Mouse (Mus musculus) ES-Bruce4 (cell line): ENCODE measurements around the gene Dalrd3. TPM values are rescaled to one million over a fixed set of nuclear protein-coding genes. Genes with fewer than 3 reads are reported as not detected.

Source experiments
- H3K27ac ChIP-seq: 2 replicates; pipeline ENCODE4 v1.5.1; 2012; ENCODE audit warnings: low read length, inconsistent platforms; ENCODE audit not compliant: insufficient read depth
- H3K27me3 ChIP-seq: 2 replicates; pipeline ENCODE4 v1.6.1; 2012; ENCODE audit warnings: mild to moderate bottlenecking, low read length, inconsistent platforms; ENCODE audit not compliant: control insufficient read depth, poor library complexity, insufficient read depth, severe bottlenecking
- H3K36me3 ChIP-seq: 2 replicates; pipeline ENCODE4 v1.6.1; 2012; ENCODE audit warnings: inconsistent platforms, mild to moderate bottlenecking, low read length, moderate library complexity; ENCODE audit not compliant: control insufficient read depth, poor library complexity, insufficient read depth, severe bottlenecking
- H3K4me1 ChIP-seq: one replicate; pipeline ENCODE4 v1.8.1; 2011; ENCODE audit warnings: low read length; ENCODE audit not compliant: control insufficient read depth, insufficient read depth
- H3K4me3 ChIP-seq: 2 replicates; pipeline ENCODE4 v1.5.1; 2011; ENCODE audit warnings: low read depth, mild to moderate bottlenecking, low read length
- H3K9ac ChIP-seq: 2 replicates; pipeline ENCODE4 v1.6.1; 2012; ENCODE audit warnings: low read depth, mild to moderate bottlenecking, inconsistent platforms; ENCODE audit not compliant: poor library complexity, severe bottlenecking
- H3K9me3 ChIP-seq: replicated peaks from 2 replicates; pipeline ENCODE4 v1.6.1; 2012; ENCODE audit warnings: mild to moderate bottlenecking, low read length, inconsistent platforms; ENCODE audit not compliant: control insufficient read depth, poor library complexity, insufficient read depth, severe bottlenecking
- CTCF ChIP-seq: IDR thresholded peaks from one replicate; pipeline ENCODE4 v1.8.1; 2011; ENCODE audit warnings: low read depth, low read length
- EP300 ChIP-seq: IDR thresholded peaks from 2 replicates; pipeline ENCODE4 v1.6.1; 2011; ENCODE audit warnings: low read depth, low read length; ENCODE audit not compliant: insufficient read depth
- POLR2A ChIP-seq: IDR thresholded peaks from one replicate; pipeline ENCODE4 v1.8.1; 2011; ENCODE audit warnings: low read length; ENCODE audit not compliant: insufficient read depth
- polyA plus RNA-seq: library from polyadenylated mRNA; stranded (reverse); fragments of >200 nt; gene quantifications from 2 replicates; pipeline ENCODE4 v1.2.4, GENCODE M21; 2011; ENCODE audit warnings: low read depth; ENCODE audit not compliant: missing spikeins, insufficient read depth, insufficient read length

The Dalrd3 gene
- polyA plus RNA-seq, 1 experiment = 32.7 TPM

DNA sequence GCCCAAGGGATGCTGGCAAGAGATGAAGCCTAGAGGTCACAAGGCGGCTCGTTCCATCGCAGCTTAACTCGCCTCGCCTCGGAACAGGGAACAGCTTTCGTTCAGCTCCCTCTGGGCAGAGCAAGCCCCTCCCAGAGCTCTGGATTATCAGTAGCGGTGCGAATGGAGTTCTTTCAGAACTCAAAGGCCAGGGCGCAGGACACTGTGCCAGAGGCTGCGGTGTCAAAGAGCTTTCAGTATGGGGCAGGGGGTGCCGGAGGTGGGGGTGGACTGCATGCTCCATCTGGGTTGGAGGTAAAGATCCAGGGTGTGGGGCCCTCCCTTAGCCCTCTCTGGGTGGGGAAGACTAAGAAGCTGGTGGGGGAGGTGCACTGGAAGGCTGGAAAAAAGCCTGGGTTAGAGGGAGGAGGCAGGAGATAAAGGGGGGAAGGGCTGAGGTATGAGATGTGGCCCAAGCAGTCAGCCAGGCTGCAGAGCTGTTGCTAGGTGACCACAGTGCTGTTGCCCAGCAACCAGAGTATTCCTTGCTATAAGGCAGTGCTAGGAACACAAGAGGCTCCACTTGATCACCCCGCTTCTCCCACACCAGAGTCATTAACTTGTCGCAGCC is 18.0 kb downstream of the Dalrd3 start:
- Histone ChIP-seq H3K36me3 (no peaks in the 10 kb centered on the region), H3K27ac (peak overlapping the region; percentile 53), H3K9ac (no peak overlapping the region), H3K4me3 (0 out of 2 replicates have a peak overlapping the region, but pooled peaks have one; percentile 11), H3K4me1 (peaks cover 11% of the 10 kb centered on the region), H3K9me3 (no peaks in the 10 kb centered on the region), H3K27me3 (no peaks in the 10 kb centered on the region)
- no peak for TF ChIP-seq CTCF
- no peak for TF ChIP-seq POLR2A
- TF ChIP-seq EP300 = no peak

- Histone ChIP-seq H3K9me3 (no peaks in the 10 kb centered on the region), H3K36me3 (no peaks in the 10 kb centered on the region), H3K27ac (no peak overlapping the region), H3K27me3 (no peaks in the 10 kb centered on the region), H3K4me3 (no peak overlapping the region), H3K9ac (no peak overlapping the region), H3K4me1 (peaks cover 11% of the 10 kb centered on the region)
- TF ChIP-seq POLR2A = no peak
- TF ChIP-seq EP300 = no peak
- TF ChIP-seq CTCF = peak; percentile 21
These were observed 19.5 kb downstream of the Dalrd3 start for GRCm38 (mm10) chr9:108589229-108589628.

DNA sequence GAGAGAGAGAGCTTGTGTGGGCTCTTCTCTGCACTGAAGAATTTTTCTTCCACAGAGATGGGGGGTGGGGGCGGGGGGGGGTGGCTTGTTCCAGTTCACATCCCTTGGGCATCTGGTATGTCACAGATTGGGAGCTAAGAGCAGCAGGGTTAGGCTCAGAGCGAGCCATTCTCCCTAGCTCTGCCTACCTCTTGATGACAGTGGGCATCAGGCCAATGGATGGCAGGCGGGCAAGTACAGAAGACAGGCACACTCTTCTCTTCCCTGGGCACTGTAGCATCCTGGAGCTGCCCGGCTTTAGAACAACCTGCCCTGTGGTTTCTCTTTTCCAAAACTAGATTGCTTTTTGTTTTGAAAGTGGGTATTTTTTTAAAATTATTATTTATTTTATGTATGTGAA is 21.8 kb downstream of the Dalrd3 start:
- no peaks in the 10 kb centered on the region for H3K9me3 ChIP-seq
- no peaks in the 10 kb centered on the region for H3K27me3 ChIP-seq
- TF ChIP-seq EP300 (no peak), POLR2A (no peak), CTCF (no peak)
- H3K27ac ChIP-seq = no peak overlapping the region
- H3K4me3 ChIP-seq = no peak overlapping the region
- no peak overlapping the region for H3K9ac ChIP-seq
- no peaks in the 10 kb centered on the region for H3K36me3 ChIP-seq
- peaks cover 11% of the 10 kb centered on the region for H3K4me1 ChIP-seq

DNA sequence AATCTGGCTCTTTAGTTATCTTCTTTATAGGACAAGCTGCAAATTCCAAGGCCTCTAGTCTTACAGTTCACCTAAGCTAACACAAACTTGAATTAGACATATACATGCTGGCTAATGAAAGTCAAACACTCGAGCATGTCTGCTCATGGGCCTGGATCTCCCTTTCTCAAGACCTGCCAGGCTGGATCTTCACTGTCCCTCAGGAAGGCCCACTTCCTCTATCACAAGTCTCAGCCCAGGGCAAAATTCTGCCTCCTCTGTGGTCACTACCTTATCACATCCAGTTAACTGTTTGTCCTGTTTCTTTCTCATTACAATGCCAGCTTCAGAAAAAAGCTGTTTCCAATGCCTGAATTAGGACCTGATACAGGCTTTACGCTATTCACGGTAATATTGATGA is 24.7 kb downstream of the Dalrd3 start:
- Histone ChIP-seq H3K36me3 (no peaks in the 10 kb centered on the region), H3K27me3 (no peaks in the 10 kb centered on the region), H3K9ac (no peak overlapping the region), H3K4me1 (no peaks in the 10 kb centered on the region), H3K4me3 (no peak overlapping the region), H3K27ac (no peak overlapping the region), H3K9me3 (no peaks in the 10 kb centered on the region)
- TF ChIP-seq POLR2A = no peak
- TF ChIP-seq CTCF = no peak
- TF ChIP-seq EP300 = no peak

- TF ChIP-seq CTCF (no peak), POLR2A (no peak), EP300 (no peak)
- Histone ChIP-seq H3K27ac (no peak within 1 kb of the TSS), H3K9me3 (no peaks in the 10 kb centered on the region), H3K4me3 (peak within 1 kb of the TSS; percentile 68), H3K4me1 (no peaks in the 10 kb centered on the region), H3K9ac (peak within 1 kb of the TSS; percentile 76), H3K36me3 (no peaks in the 10 kb centered on the region), H3K27me3 (no peaks in the 10 kb centered on the region)
These were observed 27.5 kb downstream of the Dalrd3 start, which contains the start of gene P4htm for GRCm38 (mm10) chr9:108596998-108597764. TSS of gene P4htm (minus strand) at chr9:108597667.

GRCm38 (mm10) chr9:108599021-108599566 is 29.4 kb downstream of the Dalrd3 start:
- no peak overlapping the region for H3K27ac ChIP-seq
- no peak for TF ChIP-seq CTCF
- no peak for TF ChIP-seq POLR2A
- no peak for TF ChIP-seq EP300
- peaks cover under 1% of the 10 kb centered on the region for H3K4me1 ChIP-seq
- H3K36me3 ChIP-seq = peaks cover 8% of the 10 kb centered on the region
- H3K4me3 ChIP-seq = no peak overlapping the region
- H3K27me3 ChIP-seq = no peaks in the 10 kb centered on the region
- H3K9me3 ChIP-seq = no peaks in the 10 kb centered on the region
- H3K9ac ChIP-seq = no peak overlapping the region
